Mouse (Mus musculus) kidney, adult 8-10 months (tissue): Measurements from ENCODE around the gene Serpinb9c.
"Not testable (repeated sequence)": the region's sequence is repeated elsewhere in the genome, so short reads cannot be mapped to it uniquely, and the experiment has no call there.

Experiments
- DNase-seq, 2 experiments: peaks; one replicate each; pipeline ENCODE4 v3.0.0; 2022

Serpinb9c gene

DNA sequence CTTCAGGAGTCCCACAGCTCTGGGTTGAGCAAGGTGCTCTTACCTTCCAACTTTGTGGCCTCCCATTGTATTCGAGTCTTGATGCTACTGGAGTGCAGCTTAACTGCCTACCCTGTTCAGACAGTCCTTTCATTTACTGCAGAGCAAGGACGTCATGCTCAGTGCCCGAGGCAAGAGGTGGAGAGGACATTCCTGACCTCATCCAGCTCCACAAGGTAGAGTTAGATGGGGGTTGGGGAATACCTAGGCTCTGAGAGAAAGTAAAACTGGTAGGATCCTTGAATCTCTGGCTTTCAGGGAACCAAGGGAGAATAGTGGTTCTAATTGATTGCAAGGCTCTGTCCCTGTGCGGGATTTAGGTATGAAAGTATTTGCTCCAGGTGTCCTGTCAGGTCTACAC is at the start of gene Serpinb9c:
Gene Serpinb9c, minus strand, starts transcription at position 101 of the 400 bp plus-strand sequence.
- DNase-seq, result no peak

DNA sequence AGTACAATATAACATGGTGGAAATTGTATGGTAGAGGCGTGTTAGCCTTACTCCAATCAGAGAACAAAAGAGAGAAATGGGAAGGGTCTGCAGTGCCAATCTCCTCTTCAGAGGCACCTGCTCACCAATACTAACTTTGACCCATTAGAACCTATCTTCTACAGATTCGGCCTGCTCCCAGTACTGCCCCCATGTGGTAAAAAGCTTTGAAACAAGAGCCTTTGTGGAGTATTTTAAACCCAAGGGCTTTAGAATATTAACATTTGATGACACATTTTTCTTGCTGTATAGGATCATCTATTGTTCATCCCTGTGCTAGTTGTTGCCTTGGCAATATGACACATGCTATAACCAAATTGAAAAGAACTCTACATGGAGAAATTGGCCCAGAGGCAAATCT is 40.2 kb upstream of the Serpinb9c start:
- no peak for DNase-seq

DNA sequence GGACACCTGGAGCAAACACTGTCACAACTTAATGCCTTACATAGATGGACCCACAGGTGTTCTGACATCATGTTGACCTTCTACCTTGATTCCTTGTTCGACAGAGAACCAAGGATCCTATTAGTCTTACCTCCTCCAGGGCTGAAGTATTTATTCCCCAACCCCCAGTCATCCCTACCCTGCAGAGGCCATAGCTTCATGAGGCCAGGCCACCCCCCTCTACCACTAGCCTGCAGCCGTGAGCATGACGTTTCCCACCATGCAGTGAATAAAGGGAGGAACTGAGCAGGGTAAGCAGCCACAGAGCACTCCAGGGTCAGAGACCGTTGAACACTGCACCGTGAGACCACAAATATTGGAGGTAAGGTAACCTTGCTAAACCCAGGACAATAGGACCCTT is 33.1 kb upstream of the Serpinb9c start, which contains the start of gene Serpinb9d:
Gene Serpinb9d, plus strand, starts transcription at position 301 of the 400 bp plus-strand sequence.
- DNase-seq, result no peak

DNA sequence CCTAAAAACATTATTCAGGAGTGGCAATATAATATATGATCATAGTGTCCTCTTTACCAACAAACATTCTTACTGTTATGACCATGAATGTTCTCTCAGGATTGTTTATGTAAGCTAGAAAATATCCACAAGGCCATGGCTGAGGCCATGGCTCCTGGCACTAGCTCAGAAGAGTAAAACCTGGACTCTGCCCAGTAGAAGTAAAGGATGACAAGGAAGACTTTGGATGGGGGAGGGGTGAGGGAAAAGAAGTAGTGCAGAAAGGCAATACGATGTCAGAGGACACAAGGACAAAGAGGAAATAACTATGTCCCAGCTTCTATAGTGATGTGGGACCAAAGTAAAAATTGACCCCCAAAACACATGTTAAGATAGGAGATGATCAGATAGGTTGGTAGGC is 30.9 kb upstream of the Serpinb9c start:
- not testable (repeated sequence) for DNase-seq

DNA sequence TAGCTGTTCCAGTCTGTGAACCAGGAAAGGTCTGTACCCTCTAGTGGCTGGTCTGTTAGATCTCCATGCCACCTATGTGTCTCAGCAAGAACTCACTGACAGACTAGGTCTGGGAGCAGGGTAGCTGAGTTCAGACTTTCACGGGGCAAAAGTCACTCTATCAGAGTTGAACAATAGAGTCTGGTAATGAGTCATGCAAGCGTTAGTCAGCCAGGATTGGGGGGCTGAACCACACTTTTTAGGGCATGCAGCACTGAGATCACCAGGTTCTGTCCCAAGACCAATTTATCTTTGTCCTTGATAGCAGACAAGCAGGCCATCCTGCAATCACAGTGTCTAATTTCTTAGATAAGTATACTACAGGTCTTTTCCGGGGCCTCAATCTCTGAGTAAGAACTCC is 18.1 kb downstream of the Serpinb9c start:
- DNase-seq, result no peak

DNA sequence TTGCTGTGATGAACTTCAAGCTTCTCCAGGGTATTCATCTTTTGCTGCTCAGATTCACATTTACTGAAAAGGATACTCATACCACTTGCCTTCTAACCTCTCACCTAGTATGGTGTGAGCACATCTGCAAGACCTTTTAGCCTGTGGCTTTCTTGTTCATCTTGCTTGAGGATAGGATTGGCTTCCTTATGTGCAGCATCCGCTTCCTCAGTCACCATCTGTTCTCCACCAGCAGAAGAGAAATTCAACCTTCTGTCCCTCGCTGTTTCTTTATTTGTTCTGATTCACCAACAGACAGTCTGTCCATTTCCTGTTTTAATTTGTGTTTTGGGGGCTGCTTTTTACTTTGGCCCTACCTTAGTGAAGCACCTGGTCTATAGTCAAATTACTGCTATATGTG is 21.8 kb downstream of the Serpinb9c start:
- no peak for DNase-seq

DNA sequence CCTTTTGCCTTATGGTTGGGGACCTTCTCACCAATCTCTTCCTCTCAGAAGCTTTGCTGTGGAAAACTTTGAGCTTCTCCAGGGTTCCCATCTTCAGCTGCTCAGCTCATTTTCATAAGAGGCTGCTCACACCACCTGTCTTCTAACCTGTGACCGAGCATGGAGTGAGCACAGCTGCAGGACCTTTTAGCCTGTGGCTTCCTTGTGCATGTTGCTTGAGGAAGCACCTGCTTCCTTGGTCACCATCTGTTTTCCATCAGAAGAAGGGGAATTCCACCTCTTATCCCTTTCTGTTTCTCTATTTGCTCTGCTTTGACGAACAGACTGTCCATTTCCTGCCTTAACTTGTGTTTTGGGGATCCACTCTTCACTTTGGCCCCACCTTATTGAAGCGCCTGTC is 46.5 kb downstream of the Serpinb9c start:
- DNase-seq, result no peak

DNA sequence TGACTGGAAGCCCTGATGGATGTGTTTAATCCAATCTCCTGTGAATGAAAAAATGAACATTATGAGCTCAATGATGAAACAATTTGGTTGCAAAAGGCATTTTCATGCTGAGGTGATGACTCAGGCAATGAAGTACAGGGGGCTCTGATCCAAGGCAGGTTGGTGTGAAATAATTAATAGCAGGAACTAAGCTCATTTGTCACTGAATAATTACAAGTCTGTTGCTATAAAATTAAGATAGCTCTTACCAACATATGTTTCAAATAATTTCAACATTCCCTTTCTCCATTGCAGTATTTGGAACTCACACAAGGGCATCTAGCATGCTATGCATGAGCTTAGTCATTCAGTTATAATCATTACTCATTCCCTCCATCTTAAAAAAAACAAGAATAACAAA is 53.9 kb downstream of the Serpinb9c start:
- no peak for DNase-seq
